Mouse (Mus musculus): ENCODE results near the gene Ifrd2. TPM values are rescaled to one million over a fixed set of nuclear protein-coding genes. Genes with fewer than 3 reads are reported as not detected.

The Ifrd2 gene
- total RNA-seq, 4 experiments from 2014 or later, result 43.7 to 58.2 (median 47.5) TPM

DNA sequence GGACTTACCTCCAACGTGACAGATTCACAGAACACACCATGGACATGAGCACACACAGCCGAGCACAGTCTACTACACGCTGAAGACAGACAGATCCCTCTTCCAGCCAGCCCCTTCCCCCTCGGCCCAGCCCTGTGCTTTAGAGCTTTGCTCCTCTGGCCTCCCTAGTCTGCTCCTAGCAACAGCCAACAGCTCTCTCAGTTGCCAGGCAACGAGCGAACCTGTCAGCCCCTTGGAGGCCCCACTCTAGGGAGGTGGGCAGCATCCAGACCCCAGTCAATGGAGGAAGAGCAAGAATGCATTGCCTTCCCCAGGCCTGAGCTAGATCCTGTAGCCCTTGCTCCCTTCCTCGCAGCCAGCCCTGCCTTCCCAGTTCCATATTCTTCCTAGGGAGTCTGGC lies 49.6 kb downstream of the Ifrd2 start:
- DNase-seq (ENCODE audit: low spot score), result no peak

DNA sequence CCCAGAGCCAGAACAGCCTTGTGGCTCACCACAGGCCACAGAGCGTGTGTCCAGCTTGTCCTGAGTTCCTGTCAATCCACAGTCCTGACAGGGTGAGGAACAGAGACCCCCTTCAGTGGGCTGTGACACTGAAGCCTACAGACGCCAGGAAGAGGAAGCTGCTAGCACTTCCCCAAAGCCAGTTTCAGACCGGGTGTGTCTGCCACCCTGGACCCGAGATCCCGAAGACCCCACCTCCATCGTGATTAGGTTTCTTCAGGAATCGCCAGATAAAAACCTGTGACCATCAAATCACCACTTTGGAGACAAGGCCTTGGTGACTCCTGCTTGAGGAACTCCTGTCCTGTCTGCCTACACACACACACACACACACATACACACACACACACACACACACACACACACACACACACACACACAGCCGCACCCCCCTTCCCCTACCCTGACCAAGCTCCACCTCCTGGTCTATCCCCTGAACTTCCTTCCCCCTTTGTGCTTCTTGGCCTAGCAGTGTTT lies 52.9 kb downstream of the Ifrd2 start:
- DNase-seq (ENCODE audit: low spot score), result no peak

DNA sequence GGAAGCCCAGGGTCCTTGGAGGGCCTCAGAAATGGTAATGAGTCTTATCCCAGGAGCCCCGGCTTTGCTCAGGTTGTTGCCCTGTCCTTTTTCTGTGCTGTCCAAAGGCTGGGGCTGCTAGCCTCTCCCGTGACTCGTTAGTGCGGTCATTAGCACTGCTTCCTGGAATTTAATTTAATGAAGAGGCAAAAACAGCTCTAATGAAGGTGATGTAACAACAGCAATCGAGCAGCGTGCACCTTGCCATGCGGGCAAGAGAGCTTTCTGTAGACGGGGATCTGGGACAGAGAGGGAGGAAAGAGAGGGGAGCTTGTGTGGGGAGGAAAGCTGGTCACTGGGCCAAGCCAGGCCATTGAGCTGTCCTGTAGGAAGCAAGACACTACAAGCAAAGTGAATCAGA lies 54.2 kb downstream of the Ifrd2 start:
- no peak for DNase-seq (ENCODE audit: low spot score)

Other genes starting within 250 kb of the Ifrd2 start
- gene Hemk1, start 249.3 kb upstream of the Ifrd2 start, total RNA-seq (2022), result 10 to 100 TPM; 17.3 to 24.0 (median 19.9) TPM
- gene 6430571L13Rik, start 247.0 kb upstream of the Ifrd2 start, total RNA-seq (2022), result 10 to 100 TPM in 1 of 4 experiments, 1 to 10 TPM in 3; 5.6 to 10.3 (median 6.4) TPM
- gene Cacna2d2, start 188.0 kb upstream of the Ifrd2 start, total RNA-seq (2022), result 10 to 100 TPM; 10.4 to 18.4 (median 12.3) TPM
- gene Tmem115, start 53.7 kb upstream of the Ifrd2 start, total RNA-seq (2022), result 10 to 100 TPM; 21.2 to 25.6 (median 22.2) TPM
- 1 to 10 TPM; 5.1 to 6.3 (median 5.4) TPM for gene Cyb561d2, start 45.4 kb upstream of the Ifrd2 start, total RNA-seq (2022)
- gene Nprl2, start 45.4 kb upstream of the Ifrd2 start, total RNA-seq (2022), result 10 to 100 TPM; 18.4 to 22.6 (median 21.2) TPM
- under 1 TPM in 2 of 4 experiments, not detected in 2; 0.35 to 0.40 TPM for gene Zmynd10, start 40.3 kb upstream of the Ifrd2 start, total RNA-seq (2022)
- 10 to 100 TPM; 12.9 to 14.9 (median 14.4) TPM for gene Rassf1, start 36.1 kb upstream of the Ifrd2 start, total RNA-seq (2022)
- 10 to 100 TPM; 40.0 to 46.9 (median 40.2) TPM for gene Tusc2, start 24.4 kb upstream of the Ifrd2 start, total RNA-seq (2022)
- 10 to 100 TPM; 31.2 to 45.8 (median 40.6) TPM for gene Hyal2, start 19.7 kb upstream of the Ifrd2 start, total RNA-seq (2022)
- 1 to 10 TPM; 4.6 to 6.6 (median 5.1) TPM for gene Hyal1, start 10.7 kb upstream of the Ifrd2 start, total RNA-seq (2022)
- gene Naa80, start 8.8 kb upstream of the Ifrd2 start, total RNA-seq (2022), result 10 to 100 TPM; 18.8 to 24.3 (median 21.1) TPM
- gene Hyal3, start 6.8 kb upstream of the Ifrd2 start, total RNA-seq (2022), result under 1 TPM; 0.20 to 0.72 (median 0.25) TPM
- gene Sema3b, start 21.6 kb downstream of the Ifrd2 start, total RNA-seq (2022), result 10 to 100 TPM; 21.1 to 33.0 (median 24.2) TPM
- gene Gnai2, start 47.7 kb downstream of the Ifrd2 start, total RNA-seq (2022), result 100 to 1,000 TPM; 227 to 299 (median 259) TPM
- gene Slc38a3, start 81.9 kb downstream of the Ifrd2 start, total RNA-seq (2022), result 10 to 100 TPM; 62.8 to 91.0 (median 81.6) TPM
- gene Gnat1, start 92.1 kb downstream of the Ifrd2 start, total RNA-seq (2022), result not detected
- 10 to 100 TPM; 11.9 to 16.5 (median 14.3) TPM for gene Sema3f, start 122.8 kb downstream of the Ifrd2 start, total RNA-seq (2022)
- gene Rbm5, start 183.4 kb downstream of the Ifrd2 start, total RNA-seq (2022), result 10 to 100 TPM; 34.0 to 45.4 (median 39.7) TPM